Mouse (Mus musculus): ENCODE measurements around the gene Cd200r1. TPM values are rescaled to one million over a fixed set of nuclear protein-coding genes. Genes with fewer than 3 reads are reported as not detected.
"Not testable (repeated sequence)": the region's sequence is repeated elsewhere in the genome, so short reads cannot be mapped to it uniquely, and the experiment has no call there.

Gene Cd200r1
- polyA plus RNA-seq, 1 experiment from 2014 or later, result 0.47 TPM

GRCm38 (mm10) chr16:44773673-44774072 lies 8.1 kb downstream of the Cd200r1 start:
- H3K4me3 ChIP-seq, result no peak overlapping the region
- DNase-seq (ENCODE audit: extremely low spot score, low spot score), result no peak
- H3K9me3 ChIP-seq, result no peaks in the 10 kb centered on the region
- H3K4me1 ChIP-seq, result no peaks in the 10 kb centered on the region
- H3K27me3 ChIP-seq (ENCODE audit: poor library complexity, severe bottlenecking), result no peaks in the 10 kb centered on the region
- H3K36me3 ChIP-seq (replicated peaks), result no peaks in the 10 kb centered on the region
- H3K27ac ChIP-seq, result no peak overlapping the region
- WGBS, result 92% methylated on average over 3 of the region's 3 CpGs

- Histone ChIP-seq H3K27ac (no peak overlapping the region), H3K4me1 (no peaks in the 10 kb centered on the region), H3K36me3 (replicated peaks) (no peaks in the 10 kb centered on the region), H3K9me3 (no peaks in the 10 kb centered on the region), H3K4me3 (no peak overlapping the region), H3K27me3 (ENCODE audit: poor library complexity, severe bottlenecking) (no peaks in the 10 kb centered on the region)
- 92% methylated on average over 6 of the region's 6 CpGs for WGBS
- DNase-seq (ENCODE audit: extremely low spot score, low spot score), result no peak
These were observed 8.7 kb downstream of the Cd200r1 start for GRCm38 (mm10) chr16:44774201-44774600.

- no peak overlapping the region for H3K4me3 ChIP-seq
- no peaks in the 10 kb centered on the region for H3K4me1 ChIP-seq
- no peaks in the 10 kb centered on the region for H3K36me3 ChIP-seq (replicated peaks)
- no peak for DNase-seq (ENCODE audit: extremely low spot score, low spot score)
- H3K27me3 ChIP-seq (ENCODE audit: poor library complexity, severe bottlenecking), result no peaks in the 10 kb centered on the region
- H3K27ac ChIP-seq, result no peak overlapping the region
- no peaks in the 10 kb centered on the region for H3K9me3 ChIP-seq
- 88% methylated on average over 17 of the region's 17 CpGs for WGBS
These were observed 13.1 kb downstream of the Cd200r1 start for GRCm38 (mm10) chr16:44778538-44779147.

GRCm38 (mm10) chr16:44779494-44779893 lies 14.0 kb downstream of the Cd200r1 start:
- Histone ChIP-seq H3K36me3 (replicated peaks) (no peaks in the 10 kb centered on the region), H3K27me3 (ENCODE audit: poor library complexity, severe bottlenecking) (no peaks in the 10 kb centered on the region), H3K27ac (no peak overlapping the region), H3K4me3 (no peak overlapping the region), H3K9me3 (no peaks in the 10 kb centered on the region), H3K4me1 (no peaks in the 10 kb centered on the region)
- DNase-seq (ENCODE audit: extremely low spot score, low spot score), result no peak
- WGBS, result 87% methylated on average over 5 of the region's 5 CpGs

GRCm38 (mm10) chr16:44780751-44781150 lies 15.2 kb downstream of the Cd200r1 start:
- Histone ChIP-seq H3K27me3 (ENCODE audit: poor library complexity, severe bottlenecking) (no peaks in the 10 kb centered on the region), H3K27ac (no peak overlapping the region), H3K9me3 (no peaks in the 10 kb centered on the region), H3K36me3 (replicated peaks) (no peaks in the 10 kb centered on the region), H3K4me1 (no peaks in the 10 kb centered on the region), H3K4me3 (no peak overlapping the region)
- DNase-seq (ENCODE audit: extremely low spot score, low spot score), result no peak
- WGBS, result 67% methylated on average over 4 of the region's 4 CpGs

GRCm38 (mm10) chr16:44786934-44787333 lies 21.4 kb downstream of the Cd200r1 start:
- Histone ChIP-seq H3K27ac (no peak overlapping the region), H3K27me3 (ENCODE audit: poor library complexity, severe bottlenecking) (no peaks in the 10 kb centered on the region), H3K4me1 (no peaks in the 10 kb centered on the region), H3K9me3 (no peaks in the 10 kb centered on the region), H3K36me3 (replicated peaks) (no peaks in the 10 kb centered on the region), H3K4me3 (no peak overlapping the region)
- 97% methylated on average over 1 of the region's 1 CpGs for whole genome bisulfite sequencing
- no peak for DNase-seq (ENCODE audit: extremely low spot score, low spot score)

GRCm38 (mm10) chr16:44794416-44794815 lies 28.9 kb downstream of the Cd200r1 start:
- Histone ChIP-seq H3K27ac (no peak overlapping the region), H3K27me3 (ENCODE audit: poor library complexity, severe bottlenecking) (no peaks in the 10 kb centered on the region), H3K4me1 (no peaks in the 10 kb centered on the region), H3K36me3 (replicated peaks) (no peaks in the 10 kb centered on the region), H3K4me3 (no peak overlapping the region), H3K9me3 (no peaks in the 10 kb centered on the region)
- DNase-seq (ENCODE audit: extremely low spot score, low spot score), result no peak

- H3K27ac ChIP-seq, result no peak overlapping the region
- no peaks in the 10 kb centered on the region for H3K27me3 ChIP-seq (ENCODE audit: poor library complexity, severe bottlenecking)
- H3K4me1 ChIP-seq, result no peaks in the 10 kb centered on the region
- no peaks in the 10 kb centered on the region for H3K36me3 ChIP-seq (replicated peaks)
- no peak overlapping the region for H3K4me3 ChIP-seq
- H3K9me3 ChIP-seq, result no peaks in the 10 kb centered on the region
- no peak for DNase-seq (ENCODE audit: extremely low spot score, low spot score)
These were observed 40.4 kb downstream of the Cd200r1 start for GRCm38 (mm10) chr16:44805976-44806375.

GRCm38 (mm10) chr16:44810223-44810622 lies 44.7 kb downstream of the Cd200r1 start:
- H3K9me3 ChIP-seq; H3K36me3 ChIP-seq (replicated peaks); DNase-seq (ENCODE audit: extremely low spot score, low spot score); H3K4me3 ChIP-seq; H3K27ac ChIP-seq; H3K27me3 ChIP-seq (ENCODE audit: poor library complexity, severe bottlenecking); H3K4me1 ChIP-seq: not testable (repeated sequence)
- WGBS, result 96% methylated on average over 4 of the region's 4 CpGs

- H3K27me3 ChIP-seq (ENCODE audit: poor library complexity, severe bottlenecking), result no peaks in the 10 kb centered on the region
- WGBS, result 92% methylated on average over 3 of the region's 3 CpGs
- H3K4me1 ChIP-seq, result no peaks in the 10 kb centered on the region
- no peak within 1 kb of the TSS for H3K27ac ChIP-seq
- no peaks in the 10 kb centered on the region for H3K9me3 ChIP-seq
- no peak within 1 kb of the TSS for H3K4me3 ChIP-seq
- DNase-seq (ENCODE audit: extremely low spot score, low spot score), result no peak
- H3K36me3 ChIP-seq (replicated peaks), result no peaks in the 10 kb centered on the region
These were observed 46.0 kb downstream of the Cd200r1 start, which contains the start of gene Cd200r4 for GRCm38 (mm10) chr16:44811544-44811943. Cd200r4 (plus strand) TSS chr16:44811733.

- Histone ChIP-seq H3K9me3 (no peaks in the 10 kb centered on the region), H3K27ac (no peak overlapping the region), H3K36me3 (replicated peaks) (no peaks in the 10 kb centered on the region), H3K4me3 (no peak overlapping the region), H3K27me3 (ENCODE audit: poor library complexity, severe bottlenecking) (no peaks in the 10 kb centered on the region), H3K4me1 (no peaks in the 10 kb centered on the region)
- WGBS, result 88% methylated on average over 6 of the region's 6 CpGs
- DNase-seq (ENCODE audit: extremely low spot score, low spot score), result no peak
These were observed 47.0 kb downstream of the Cd200r1 start for GRCm38 (mm10) chr16:44812468-44813065.

GRCm38 (mm10) chr16:44818010-44818409 lies 52.5 kb downstream of the Cd200r1 start:
- WGBS, result 55% methylated on average over 1 of the region's 1 CpGs

GRCm38 (mm10) chr16:44820545-44820944 lies 55.0 kb downstream of the Cd200r1 start:
- 88% methylated on average over 4 of the region's 4 CpGs for WGBS
- Histone ChIP-seq H3K36me3 (replicated peaks) (no peaks in the 10 kb centered on the region), H3K4me3 (no peak overlapping the region), H3K27ac (no peak overlapping the region), H3K9me3 (no peaks in the 10 kb centered on the region), H3K27me3 (ENCODE audit: poor library complexity, severe bottlenecking) (no peaks in the 10 kb centered on the region), H3K4me1 (no peaks in the 10 kb centered on the region)
- no peak for DNase-seq (ENCODE audit: extremely low spot score, low spot score)

More at GRCm38 (mm10) chr16:44818010-44818409, 52.5 kb downstream of the Cd200r1 start:
- DNase-seq (ENCODE audit: extremely low spot score, low spot score), result no peak
- Histone ChIP-seq H3K9me3 (no peaks in the 10 kb centered on the region), H3K4me3 (no peak overlapping the region), H3K4me1 (no peaks in the 10 kb centered on the region), H3K36me3 (replicated peaks) (no peaks in the 10 kb centered on the region), H3K27me3 (ENCODE audit: poor library complexity, severe bottlenecking) (no peaks in the 10 kb centered on the region), H3K27ac (no peak overlapping the region)
